Mouse (Mus musculus): ENCODE measurements around the gene Mcl1.

DNA sequence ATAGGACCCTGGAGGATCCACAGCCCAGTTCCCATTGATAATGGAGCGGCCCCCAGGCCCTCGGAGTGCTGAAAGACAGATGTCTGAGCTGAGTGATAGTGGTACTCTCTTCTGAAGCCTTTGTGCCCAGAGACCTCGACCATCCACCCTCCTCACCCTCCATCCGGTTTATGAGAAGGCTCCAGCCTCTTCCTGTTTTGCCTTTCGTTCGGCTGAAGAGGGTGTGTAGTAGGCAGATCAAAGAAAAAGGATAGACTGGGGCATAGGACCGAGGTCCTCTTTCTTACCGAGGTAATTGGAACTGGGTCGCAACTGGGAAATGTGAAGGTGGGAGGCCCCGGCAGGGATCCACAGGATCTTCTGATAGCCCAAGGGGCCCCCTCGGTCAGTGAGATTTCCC, 22.8 kb downstream of the Mcl1 start:
- TF ChIP-seq CTCF (IDR thresholded peaks at IDR 0.05; ENCODE audit: control insufficient read depth, insufficient read depth, insufficient replicate concordance, low read depth, low read length), result no peak
- TF ChIP-seq POLR2A (IDR thresholded peaks at IDR 0.05; ENCODE audit: control insufficient read depth, low read depth, low read length), result no peak

Measured in testis, adult 2 months (tissue).